Mouse (Mus musculus): ENCODE data around the gene Hspa1l.
"Not testable (repeated sequence)": the region's sequence is repeated elsewhere in the genome, so short reads cannot be mapped to it uniquely, and the experiment has no call there.

Gene Hspa1l

DNA sequence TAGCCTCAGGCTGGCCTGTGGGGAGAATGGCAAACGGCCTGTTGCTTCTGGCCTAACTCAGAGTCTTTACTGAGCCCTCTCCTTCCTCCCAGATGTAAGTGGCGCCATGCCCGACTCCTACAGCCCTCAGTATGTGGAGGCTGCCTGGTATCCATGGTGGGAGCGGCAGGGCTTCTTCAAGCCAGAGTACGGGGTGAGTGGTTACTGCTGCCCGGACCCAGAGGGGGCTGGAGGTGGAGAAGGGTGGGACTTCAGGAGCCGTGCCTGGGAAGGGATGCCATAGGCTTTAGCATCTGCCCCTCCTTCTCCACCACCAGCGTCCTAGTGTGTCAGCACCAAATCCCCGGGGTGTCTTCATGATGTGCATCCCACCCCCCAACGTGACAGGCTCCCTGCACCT, 32.7 kb downstream of the Hspa1l start:
- no peak for DNase-seq

DNA sequence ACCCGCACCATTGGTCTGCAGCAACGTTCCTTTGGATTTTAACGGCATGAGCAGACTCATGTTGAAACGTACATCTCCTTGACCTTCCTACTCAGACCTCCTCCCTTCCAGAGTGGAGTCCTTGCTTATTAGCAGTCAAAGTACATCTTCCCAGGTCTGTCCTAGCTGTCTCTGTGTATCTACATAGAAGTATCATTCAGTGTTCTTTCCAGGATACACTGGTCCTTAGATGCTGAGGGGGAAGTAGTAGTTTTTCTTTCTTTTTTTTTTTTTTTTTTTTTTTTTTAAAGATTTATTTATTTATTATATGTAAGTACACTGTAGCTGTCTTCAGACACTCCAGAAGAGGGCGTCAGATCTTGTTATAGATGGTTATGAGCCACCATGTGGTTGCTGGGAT, 33.4 kb downstream of the Hspa1l start:
- DNase-seq, result not testable (repeated sequence)

DNA sequence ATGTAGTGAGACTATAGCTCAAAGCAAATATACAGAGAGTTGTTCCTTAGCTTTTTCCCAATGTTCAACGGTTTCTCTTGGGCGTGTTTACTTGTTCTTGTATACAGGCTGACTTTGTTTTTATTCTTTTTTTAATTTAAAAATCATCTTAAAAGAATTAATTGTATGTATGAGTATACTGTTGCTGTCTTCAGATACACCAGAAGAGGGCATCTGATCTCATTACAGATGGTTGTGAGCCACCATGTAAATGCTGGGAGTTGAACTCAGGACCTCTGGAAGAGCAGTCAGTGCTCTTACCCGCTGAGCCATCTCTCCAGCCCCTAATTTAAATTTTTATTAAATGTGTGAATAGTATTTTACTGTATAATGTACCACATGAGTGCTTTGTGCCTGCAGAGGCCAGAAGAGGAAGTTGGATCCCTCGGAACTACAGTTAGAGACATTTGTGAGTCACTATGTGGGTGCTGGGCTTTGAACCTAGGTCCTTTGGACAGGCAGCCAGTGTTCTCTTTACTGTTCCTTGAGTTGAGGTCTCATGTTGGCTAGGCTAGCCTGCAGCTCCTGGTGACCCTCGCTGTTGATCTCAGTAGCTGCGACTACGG, 35.0 kb downstream of the Hspa1l start:
- DNase-seq, result no peak

DNA sequence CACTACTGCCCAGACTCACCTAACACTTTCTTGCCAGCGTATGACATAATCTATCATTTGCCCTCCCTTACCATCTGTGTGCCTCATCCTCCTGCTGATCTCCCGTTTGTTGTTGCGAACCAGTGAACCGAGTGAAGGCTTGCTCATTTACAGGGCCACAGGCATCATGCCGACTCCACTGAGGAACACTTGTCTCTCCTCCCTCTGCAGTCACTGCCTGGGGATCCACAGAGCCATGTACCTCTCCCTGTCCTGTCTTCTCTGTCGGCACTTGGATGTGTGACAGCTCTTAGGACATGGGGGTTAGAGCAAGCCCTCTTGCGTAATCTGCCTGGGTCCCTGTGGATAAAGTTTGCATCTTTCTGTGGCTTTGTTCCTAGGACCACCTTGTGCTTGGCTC, 37.1 kb downstream of the Hspa1l start:
- DNase-seq, result no peak

DNA sequence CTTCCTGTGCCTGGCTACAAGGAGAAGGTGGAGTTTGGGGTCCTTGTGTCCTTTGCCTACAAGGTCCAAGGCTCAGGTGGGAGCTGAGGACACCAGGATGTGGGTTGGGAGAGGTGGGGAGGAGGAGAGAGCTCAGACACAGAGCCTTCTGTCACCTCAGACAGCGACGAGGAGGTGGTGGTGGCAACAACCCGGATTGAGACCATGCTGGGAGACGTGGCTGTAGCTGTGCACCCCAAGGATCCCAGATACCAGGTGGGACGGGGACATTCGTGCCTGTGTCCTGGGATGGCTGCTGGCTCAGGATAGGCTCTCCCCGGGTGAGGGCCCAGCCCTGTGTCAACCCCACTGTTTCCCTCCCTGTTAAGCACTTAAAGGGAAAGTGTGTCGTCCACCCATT, 38.9 kb downstream of the Hspa1l start:
- DNase-seq, result no peak

DNA sequence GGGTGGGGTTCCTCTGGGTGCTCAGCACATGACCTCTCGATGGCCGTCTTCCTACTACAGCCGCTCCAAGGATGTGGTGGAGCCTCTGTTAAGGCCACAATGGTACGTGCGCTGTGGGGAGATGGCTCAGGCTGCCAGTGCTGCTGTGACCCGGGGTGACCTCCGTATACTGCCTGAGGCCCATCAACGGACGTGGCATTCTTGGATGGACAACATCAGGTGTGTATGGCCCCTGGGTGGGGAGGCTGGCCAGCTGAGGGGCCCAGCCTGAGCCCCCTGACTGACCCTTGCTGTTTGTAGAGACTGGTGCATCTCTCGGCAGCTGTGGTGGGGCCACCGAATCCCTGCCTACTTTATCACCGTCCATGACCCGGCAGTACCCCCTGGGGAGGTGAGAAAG, 39.9 kb downstream of the Hspa1l start:
- DNase-seq, result no peak

DNA sequence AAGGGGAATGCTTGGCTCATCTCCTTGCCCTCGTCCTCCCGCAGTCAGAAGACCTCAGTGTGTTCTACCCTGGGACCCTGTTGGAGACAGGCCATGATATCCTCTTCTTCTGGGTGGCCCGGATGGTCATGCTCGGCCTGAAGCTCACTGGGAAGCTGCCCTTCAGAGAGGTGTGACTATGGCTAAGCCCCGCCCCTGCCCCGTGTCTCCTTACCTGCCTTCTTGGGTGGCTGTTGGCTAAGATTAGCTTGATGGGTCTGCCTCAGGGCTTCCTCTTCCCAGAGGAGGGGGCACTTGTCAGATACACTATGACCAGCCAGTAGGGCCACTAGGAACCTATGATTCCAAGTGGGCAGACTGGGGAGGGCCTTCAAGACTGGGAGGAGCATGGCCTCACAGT, 40.7 kb downstream of the Hspa1l start:
- DNase-seq, result no peak

DNA sequence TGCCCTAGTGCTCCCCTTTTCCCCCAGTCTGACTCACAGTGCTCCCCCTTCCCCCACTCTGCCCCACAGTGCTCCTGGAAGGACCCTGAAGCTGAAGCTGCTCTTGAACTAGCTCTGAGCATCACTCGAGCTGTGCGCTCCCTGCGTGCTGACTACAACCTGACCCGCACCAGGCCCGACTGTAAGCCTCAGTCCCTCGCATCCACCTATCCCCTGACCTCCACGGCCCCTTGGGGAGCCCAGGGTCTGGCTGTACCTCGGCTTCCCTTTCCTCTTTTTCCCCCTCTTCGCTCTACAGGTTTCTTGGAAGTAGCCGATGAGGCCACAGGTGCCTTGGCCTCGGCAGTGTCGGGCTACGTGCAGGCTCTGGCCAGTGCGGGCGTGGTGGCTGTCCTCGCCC, 42.8 kb downstream of the Hspa1l start:
- DNase-seq, result no peak

DNA sequence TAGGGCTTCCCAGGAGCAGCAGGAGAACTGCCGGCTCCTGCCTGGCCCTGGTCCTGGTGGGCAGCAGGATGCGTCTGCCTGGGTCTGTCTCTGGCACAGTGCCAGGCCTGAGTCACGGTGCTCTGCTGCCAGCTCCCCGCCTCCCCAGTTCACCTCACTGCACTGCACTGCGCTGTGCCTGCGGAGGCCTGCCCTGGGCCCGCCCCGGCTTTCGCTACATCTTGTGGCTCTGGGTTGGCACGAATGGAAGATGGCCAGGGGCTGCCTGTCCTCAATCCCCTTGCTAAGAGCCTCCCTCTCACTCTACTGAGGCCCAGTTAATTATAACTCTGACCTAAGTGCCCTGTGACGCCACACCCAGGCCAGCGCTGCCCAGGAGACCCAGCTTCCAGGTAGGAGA, 43.9 kb downstream of the Hspa1l start, which contains the start of gene Vwa7:
TSS of gene Vwa7 (plus strand) at position 204 of the 400 bp plus-strand sequence.
- DNase-seq, result no peak

DNA sequence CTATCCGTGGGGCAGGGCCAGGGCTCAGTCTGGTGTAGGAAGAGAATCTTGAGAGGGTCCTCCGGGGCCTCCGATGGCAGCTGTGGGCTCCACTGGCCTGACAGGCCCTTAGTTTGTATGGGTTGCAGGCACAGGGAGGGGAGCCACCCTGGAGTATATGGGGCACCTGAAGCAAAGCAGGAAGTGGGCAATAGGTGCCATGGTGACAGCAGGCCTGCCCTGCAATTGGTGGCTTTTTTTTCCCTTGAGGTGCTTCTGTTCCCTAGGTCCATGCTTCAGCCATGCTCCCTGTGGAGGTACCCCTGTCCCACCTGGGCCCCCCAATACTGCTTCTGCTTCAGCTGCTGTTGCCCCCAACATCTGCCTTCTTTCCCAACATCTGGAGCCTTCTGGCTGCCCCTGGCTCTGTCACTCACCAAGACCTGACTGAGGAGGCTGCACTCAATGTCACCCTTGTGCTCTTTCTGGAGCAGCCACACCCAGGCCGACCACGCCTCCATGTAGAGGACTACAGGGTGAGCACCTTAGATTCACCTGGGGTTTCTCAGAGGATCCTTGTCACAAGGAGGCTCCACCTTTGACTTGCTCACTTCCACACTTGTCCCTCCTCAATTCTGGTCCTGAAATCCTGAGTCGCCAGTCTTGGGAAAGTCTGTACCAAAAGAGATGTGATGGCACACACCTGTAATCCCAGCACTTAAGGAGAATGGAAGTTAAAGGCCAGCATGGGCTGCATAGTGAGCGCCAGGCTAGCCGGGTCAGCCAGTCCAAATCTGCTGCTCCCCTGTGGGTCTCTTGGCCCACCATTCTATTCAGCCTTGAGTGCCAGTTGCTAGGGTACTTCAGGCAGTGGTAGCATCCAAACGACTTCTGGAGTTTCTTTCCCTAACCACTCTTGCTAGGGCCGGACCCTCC, 44.5 kb downstream of the Hspa1l start:
- DNase-seq, result no peak

DNA sequence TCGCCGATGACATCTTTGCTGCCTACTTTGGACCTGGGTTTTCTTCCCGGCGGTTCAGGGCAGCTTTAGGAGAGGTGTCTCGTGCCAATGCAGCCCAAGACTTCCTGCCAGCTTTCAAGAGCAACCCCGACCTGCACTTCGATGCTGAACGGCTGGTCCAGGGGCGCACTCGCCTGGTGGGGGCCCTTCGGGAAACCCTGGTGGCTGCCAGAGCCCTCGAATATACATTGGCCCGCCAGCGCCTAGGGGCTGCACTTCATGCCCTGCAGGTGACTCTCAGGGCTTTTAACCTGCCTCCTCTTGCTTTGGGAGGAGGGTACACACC, 45.2 kb downstream of the Hspa1l start:
- DNase-seq, result no peak

DNA sequence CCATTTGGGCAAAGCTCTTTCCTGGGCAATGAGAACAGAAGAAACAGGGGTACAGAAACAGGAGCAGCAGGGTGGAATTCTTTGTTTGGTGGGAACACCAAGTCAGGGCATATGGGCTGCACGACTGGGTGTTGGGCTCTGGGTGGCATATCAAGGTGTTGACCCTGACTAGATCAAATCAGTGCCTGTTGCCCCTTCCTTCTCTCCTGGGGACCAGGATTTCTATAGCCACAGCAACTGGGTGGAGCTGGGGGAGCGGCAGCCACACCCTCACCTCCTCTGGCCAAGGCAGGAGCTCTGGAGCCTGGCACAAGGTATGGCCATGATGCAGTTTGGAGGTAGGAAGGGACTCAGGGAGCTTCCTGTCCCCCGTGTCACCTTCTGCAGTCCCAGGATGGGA, 45.7 kb downstream of the Hspa1l start:
- DNase-seq, result no peak

DNA sequence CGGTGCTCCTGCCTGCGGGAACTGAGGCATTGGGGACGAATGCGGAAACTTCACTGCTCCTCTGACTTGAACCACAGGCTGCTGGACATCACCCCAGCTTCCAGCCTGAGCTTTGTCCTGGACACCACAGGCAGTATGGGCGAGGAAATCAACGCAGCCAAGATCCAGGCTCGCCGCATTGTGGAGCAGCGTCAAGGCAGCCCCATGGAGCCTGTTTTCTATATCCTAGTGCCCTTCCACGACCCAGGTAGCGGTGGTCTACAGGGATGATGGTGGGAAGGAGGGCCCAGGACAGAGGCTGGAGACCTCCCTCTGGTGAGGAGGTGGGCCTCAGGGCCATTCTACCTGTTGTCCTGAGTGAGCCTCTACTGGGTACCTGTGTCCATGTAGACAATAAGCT, 47.4 kb downstream of the Hspa1l start:
- no peak for DNase-seq

DNA sequence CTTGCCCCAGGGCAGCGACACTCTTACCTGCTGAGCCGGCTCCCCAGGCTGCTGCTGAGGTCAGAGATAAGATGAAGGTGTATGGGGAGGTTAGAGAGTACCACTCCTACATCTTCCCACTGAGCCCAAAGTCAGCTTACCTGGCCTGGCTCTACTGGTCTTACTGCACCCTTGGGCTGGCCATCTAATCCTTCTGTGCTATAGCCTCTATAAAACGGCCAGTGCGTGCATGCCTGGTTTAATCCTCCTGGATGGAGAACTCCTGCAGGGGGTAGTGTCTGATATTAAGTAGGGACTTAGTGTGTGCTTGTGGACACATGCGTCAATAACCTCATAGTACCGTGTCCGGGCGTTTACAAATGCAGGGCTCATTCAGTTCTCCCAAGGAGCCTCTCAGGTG, 48.0 kb downstream of the Hspa1l start:
- no peak for DNase-seq

DNA sequence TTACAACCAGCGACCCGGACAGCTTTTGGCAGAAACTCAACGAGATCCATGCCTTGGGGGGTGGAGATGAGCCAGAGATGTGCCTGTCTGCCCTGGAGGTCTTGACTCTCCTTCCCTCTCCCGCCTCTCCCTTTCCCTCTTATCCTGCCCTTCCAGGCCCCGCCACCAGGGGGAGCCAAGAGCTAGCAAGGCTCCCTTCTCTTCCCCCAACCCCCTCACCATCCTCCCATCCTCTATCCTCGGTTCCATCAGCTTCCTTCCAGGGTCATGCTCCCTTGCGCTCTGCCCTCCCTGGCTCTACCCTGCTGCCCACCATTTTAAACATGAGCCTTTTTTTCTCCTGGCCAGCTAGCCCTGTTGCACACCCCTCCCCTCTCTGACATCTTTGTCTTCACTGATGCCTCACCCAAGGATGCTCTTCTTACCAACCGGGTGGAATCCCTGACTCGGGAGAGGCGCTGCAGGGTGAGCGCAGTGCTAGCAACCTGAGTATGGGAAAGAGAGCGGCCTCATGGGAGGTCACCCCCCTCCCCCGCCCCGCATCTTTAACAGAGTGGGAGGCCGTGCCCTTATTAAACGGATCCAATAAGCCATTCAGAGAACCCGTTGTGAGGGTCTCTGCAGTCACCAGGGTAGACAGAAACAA, 48.8 kb downstream of the Hspa1l start:
- DNase-seq, result peak; percentile 71 to 90

DNA sequence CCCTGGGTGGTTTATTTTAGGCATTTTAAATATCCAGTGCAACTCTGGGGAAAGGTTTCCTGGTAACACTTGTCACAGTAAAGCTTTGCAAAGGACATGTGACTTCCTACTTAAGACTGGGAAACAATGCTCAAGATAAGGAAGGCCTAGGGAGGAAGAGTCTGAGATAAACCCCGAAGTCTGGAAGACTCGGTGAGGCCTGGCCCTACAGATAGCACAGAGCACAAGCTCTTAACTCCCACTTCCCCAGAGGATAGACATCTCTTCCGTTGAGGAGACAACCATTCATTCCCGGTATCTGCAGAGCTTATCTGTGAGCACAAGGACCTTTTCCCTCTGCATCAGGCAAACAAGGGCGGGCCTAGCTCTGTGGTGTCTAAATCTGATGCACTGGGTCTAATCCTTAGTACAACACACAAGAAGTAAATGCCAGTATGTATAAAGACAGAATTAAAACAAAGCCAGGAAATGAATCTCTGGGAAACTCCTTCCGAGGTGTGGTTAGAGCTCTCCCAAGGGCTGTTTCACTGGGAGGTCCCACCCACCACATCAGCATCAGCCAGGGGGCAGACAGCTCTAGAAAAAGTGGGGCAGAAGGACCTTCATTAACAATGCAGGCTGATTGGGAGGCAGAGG, 49.5 kb downstream of the Hspa1l start:
- DNase-seq, result no peak

DNA sequence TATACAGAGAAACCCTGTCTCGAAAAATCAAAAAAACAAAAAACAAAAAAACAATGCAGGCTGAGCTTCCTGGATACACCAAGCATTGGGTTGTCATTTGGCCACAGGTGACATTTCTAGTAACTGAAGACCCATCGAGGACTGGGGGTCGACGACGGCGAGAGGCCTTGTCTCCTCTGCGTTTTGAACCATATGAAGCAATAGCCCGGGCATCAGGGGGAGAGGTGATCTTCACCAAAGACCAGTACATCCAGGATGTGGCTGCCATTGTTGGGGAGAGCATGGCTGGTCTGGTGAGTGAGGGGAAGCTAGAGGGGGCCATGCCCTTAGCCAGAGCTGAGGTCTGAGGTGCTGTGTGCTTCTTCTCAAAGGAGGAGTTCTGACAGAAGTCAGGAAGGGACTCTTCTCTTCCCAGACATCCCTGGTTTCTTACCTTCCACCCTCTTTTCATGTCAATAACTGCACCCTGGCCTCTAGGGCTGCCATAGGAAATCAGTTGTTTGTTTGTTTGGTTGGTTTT, 50.1 kb downstream of the Hspa1l start:
- no peak for DNase-seq

DNA sequence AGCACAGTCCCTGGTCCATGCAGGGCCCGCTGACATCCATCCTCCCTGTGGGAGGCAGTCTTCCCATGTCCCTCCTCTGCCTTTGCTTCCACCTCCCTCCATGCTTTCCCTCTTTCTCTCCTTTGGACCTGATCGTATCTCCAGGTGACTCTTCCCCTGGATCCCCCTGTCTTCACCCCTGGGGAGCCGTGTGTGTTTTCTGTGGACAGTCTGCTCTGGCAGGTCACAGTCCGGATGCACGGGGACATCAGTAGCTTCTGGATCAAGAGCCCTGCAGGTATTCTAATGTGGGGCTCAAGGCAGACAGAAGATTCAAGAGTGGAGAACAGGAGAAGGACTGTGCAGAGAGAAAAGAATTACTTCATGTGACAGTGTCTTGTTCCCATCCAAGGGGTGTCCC, 50.7 kb downstream of the Hspa1l start:
- DNase-seq, result no peak

DNA sequence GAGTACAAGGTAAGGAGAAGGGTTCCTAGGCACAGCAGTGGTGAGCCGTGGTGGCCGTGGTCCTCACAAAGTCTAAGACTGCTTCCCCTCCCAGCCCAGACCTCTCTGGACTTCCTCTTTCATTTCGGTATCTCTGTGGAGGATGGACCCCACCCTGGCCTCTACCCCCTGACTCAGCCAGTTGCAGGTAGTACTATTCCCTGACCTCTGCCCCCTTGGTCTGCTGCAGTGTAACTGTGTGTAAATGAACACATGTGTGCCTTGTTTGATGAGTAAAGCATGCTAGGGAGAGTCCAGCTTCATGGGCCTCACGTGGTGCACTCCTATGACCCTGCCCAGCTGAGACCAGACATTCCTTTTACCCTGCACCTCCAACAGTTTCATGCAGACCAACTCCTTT, 51.3 kb downstream of the Hspa1l start:
- no peak for DNase-seq

DNA sequence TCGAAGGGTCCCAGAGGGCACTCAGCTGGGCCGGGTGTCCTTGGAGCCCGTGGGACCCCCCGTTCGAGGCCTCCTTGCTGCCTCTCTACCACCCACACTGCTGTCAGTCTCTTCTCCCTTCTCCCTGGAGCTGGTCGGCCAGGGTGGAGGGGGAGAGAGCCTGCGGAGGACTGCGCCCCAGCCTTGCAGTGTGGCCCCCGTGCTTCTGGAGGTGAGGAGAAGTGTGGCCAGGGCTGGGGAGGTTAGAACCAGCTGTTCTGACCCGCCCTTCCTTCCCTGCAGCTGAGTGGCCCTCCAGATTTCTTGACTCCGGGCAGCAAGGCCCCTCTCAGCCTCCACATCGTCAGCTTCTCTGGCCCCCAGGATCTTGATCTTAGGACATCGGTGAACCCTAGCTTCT, 51.8 kb downstream of the Hspa1l start:
- DNase-seq, result no peak

DNA sequence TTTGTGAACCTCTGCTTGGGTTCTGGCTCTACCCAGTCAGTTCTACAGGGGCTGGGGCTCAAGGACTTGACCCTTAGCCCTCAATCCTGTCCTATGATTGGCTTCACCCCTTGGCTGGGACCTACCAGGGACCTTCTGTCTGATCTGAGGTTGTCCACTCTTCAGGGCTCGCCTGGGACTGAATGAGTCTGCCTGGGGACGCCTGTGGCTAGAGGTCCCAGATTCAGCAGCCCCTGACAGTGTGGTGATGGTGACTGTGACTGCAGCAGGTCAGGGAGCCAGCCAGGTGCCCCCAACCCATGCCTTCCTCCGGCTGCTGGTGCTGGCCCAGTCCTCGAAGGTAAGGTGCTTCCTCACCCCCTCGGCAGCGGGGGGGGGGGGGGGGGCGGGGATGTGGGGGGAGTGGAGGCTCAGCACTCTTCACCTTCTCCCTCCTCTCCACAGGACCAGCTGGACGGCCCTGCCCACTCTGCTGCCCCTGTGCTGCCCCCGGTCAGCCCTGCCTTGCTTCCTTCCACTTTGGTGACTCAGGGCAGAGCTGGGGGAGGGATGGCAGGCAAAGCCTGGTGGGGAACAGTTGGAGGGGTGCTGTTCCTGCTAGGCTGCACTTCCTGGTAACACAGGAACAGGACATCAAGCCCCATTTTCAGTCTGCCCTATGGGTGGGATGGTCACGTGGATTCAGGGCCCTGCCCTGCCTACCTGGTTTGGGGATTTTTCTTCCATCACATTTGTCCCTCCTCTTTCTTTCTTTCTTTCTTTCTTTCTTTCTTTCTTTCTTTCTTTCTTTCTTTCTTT, 52.4 kb downstream of the Hspa1l start:
- DNase-seq, result no peak

DNA sequence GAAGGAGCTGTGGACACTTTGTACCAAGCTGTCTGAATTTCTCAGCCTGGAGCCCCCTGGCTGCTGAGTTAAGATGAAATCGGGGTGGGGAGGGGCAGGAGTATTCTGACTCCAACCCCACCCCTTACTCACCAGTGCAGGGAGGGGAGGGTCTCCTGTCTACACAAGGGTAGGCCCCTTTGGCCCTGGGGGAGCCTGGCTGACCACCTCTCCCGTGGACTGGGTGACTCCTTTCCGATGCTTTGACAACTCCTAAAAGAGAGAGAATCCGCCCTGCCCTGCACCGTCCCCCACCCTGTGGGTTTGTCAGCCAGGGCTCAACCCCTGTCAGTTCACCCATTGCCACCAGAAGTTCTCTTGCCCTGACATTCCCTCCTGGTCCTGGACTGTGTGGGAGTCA, 53.7 kb downstream of the Hspa1l start:
- DNase-seq, result no peak

Measured in spleen, adult 18-20 months (tissue).